In the genomic region with DNA sequence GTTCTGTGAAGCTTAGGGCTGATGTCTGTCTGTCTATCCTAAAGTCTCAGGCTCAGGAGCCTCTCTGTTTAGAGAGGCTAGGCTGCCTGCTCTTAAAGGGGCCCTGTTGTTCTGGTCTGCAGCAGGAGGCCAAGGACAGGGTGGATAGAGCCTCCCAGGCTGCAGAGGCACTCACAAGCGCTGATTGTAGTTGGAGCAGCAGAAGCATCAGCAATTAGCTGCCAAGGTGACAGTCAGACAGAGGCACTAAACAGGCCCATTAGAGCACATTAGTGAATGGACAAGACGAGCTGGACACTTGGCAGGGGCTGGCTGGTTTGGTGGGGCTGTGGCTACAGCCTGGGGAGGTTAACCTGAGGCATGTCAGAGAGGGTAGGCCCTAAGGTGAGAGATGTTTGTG, we compare ENCODE assay signal across 21 mouse cellular contexts.
A peak's percentile ranks its signal among the peaks of the same experiment; 100 is the strongest.
DNase-seq lines count a peak whose midpoint lies in the region; ATAC-seq and TF ChIP-seq lines count a peak whose summit lies in the region.
"Had no signal": no experiment of that assay in that cellular context is flagged by ENCODE, and none has a peak within 500 bp of the region (broad histone marks: within the 10 kb centered on the region; RNA-seq: fewer than 3 reads in every experiment).

No protein-coding gene starts in this region.

- no peak for TF ChIP-seq POLR2A in heart, adult 2 months (IDR thresholded peaks at IDR 0.05; ENCODE audit: insufficient read depth, low read depth, low read length)

- H3K4me1 ChIP-seq in forebrain, embryonic 12.5 days: peaks cover 37% of the 10 kb centered on the region
- no peaks in the 10 kb centered on the region for H3K4me1 ChIP-seq in forebrain, embryonic 16.5 days (replicated peaks; ENCODE audit: control insufficient read depth, insufficient read depth, low read length)
- peaks cover 24% of the 10 kb centered on the region for H3K4me1 ChIP-seq in heart, embryonic 16.5 days (ENCODE audit: control insufficient read depth, insufficient read depth, low read length)
- no peaks in the 10 kb centered on the region for H3K4me1 ChIP-seq in heart, adult 2 months (ENCODE audit: control insufficient read depth, insufficient read depth, low read length)
- H3K4me1 ChIP-seq in neural tube, embryonic 11.5 days (ENCODE audit: control insufficient read depth, insufficient read depth, low read length): no peaks in the 10 kb centered on the region; the same call in 1 of the 2 replicates
- peaks cover 13% of the 10 kb centered on the region for H3K4me1 ChIP-seq in neural tube, embryonic 15.5 days
- H3K4me1 ChIP-seq: limb, embryonic 13.5 days; stomach, embryonic 15.5 days had no signal

- no peak for DNase-seq in heart, adult 2 months
- no peak for DNase-seq in neural tube, embryonic 11.5 days (ENCODE audit: low spot score)
- no peak for DNase-seq in thymus, postnatal 14 days
- DNase-seq: cerebellum, adult 8-10 months; gastrocnemius, postnatal 10 days; kidney, adult 18-20 months; kidney, postnatal 10 days; layer of hippocampus, postnatal 36 days; thymus, adult 2 months had no signal

- no peak overlapping the region for H3K4me3 ChIP-seq in forebrain, embryonic 12.5 days (replicated peaks)
- H3K4me3 ChIP-seq in forebrain, embryonic 16.5 days (replicated peaks; ENCODE audit: low read length): no peak overlapping the region
- no peak overlapping the region for H3K4me3 ChIP-seq in heart, embryonic 16.5 days (ENCODE audit: low read length)
- H3K4me3 ChIP-seq in heart, adult 2 months: no peak overlapping the region
- H3K4me3 ChIP-seq in neural tube, embryonic 11.5 days (ENCODE audit: low read depth, low read length): no peak overlapping the region
- H3K4me3 ChIP-seq in neural tube, embryonic 15.5 days (replicated peaks): no peak overlapping the region
- H3K4me3 ChIP-seq: erythroblast, embryonic 14.5 days; hindbrain, embryonic 15.5 days; layer of hippocampus, adult 2 months; limb, embryonic 13.5 days; liver, embryonic 15.5 days; midbrain, embryonic 12.5 days; myocyte; stomach, embryonic 15.5 days had no signal

- no peak overlapping the region for H3K9ac ChIP-seq in forebrain, embryonic 12.5 days
- H3K9ac ChIP-seq in forebrain, embryonic 16.5 days (replicated peaks; ENCODE audit: low read depth, low read length): no peak overlapping the region
- H3K9ac ChIP-seq in heart, embryonic 16.5 days (ENCODE audit: low read length): peak overlapping the region; percentile 23; the same call in 1 of the 2 replicates
- H3K9ac ChIP-seq in heart, adult 2 months (ENCODE audit: low read depth, low read length): no peak overlapping the region
- H3K9ac ChIP-seq in neural tube, embryonic 11.5 days (ENCODE audit: low read length): no peak overlapping the region
- no peak overlapping the region for H3K9ac ChIP-seq in neural tube, embryonic 15.5 days (replicated peaks)
- H3K9ac ChIP-seq: hindbrain, embryonic 15.5 days; limb, embryonic 13.5 days; liver, embryonic 15.5 days; midbrain, embryonic 12.5 days; stomach, embryonic 15.5 days had no signal

- no peaks in the 10 kb centered on the region for H3K36me3 ChIP-seq in forebrain, embryonic 12.5 days (replicated peaks)
- H3K36me3 ChIP-seq in forebrain, embryonic 16.5 days (ENCODE audit: control insufficient read depth, insufficient read depth): no peaks in the 10 kb centered on the region
- no peaks in the 10 kb centered on the region for H3K36me3 ChIP-seq in heart, embryonic 16.5 days (ENCODE audit: control insufficient read depth, insufficient read depth)
- no peaks in the 10 kb centered on the region for H3K36me3 ChIP-seq in heart, adult 2 months (ENCODE audit: control insufficient read depth, insufficient read depth, low read length)
- H3K36me3 ChIP-seq in neural tube, embryonic 11.5 days (ENCODE audit: control insufficient read depth, insufficient read depth, low read length): no peaks in the 10 kb centered on the region
- H3K36me3 ChIP-seq in neural tube, embryonic 15.5 days: no peaks in the 10 kb centered on the region
- H3K36me3 ChIP-seq: hindbrain, embryonic 15.5 days; limb, embryonic 13.5 days; liver, embryonic 15.5 days; midbrain, embryonic 12.5 days; stomach, embryonic 15.5 days had no signal

- WGBS in forebrain, embryonic 12.5 days: 22% methylated on average over 2 of the region's 2 CpGs
- 26% methylated on average over 2 of the region's 2 CpGs for WGBS in forebrain, embryonic 16.5 days
- 41% methylated on average over 2 of the region's 2 CpGs for WGBS in heart, embryonic 16.5 days
- WGBS in heart, adult 2 months: 75% methylated on average over 2 of the region's 2 CpGs
- 27% methylated on average over 2 of the region's 2 CpGs for WGBS in neural tube, embryonic 11.5 days
- 23% methylated on average over 2 of the region's 2 CpGs for WGBS in neural tube, embryonic 15.5 days

- H3K27me3 ChIP-seq in forebrain, embryonic 12.5 days: no peaks in the 10 kb centered on the region
- H3K27me3 ChIP-seq in forebrain, embryonic 16.5 days (replicated peaks; ENCODE audit: control insufficient read depth, insufficient read depth, low read length): no peaks in the 10 kb centered on the region
- no peaks in the 10 kb centered on the region for H3K27me3 ChIP-seq in heart, embryonic 16.5 days (ENCODE audit: control insufficient read depth, insufficient read depth, low read length)
- H3K27me3 ChIP-seq in heart, adult 2 months (ENCODE audit: control insufficient read depth, insufficient read depth, low read length): no peaks in the 10 kb centered on the region
- no peaks in the 10 kb centered on the region for H3K27me3 ChIP-seq in neural tube, embryonic 11.5 days (ENCODE audit: control insufficient read depth, insufficient read depth, low read length)
- no peaks in the 10 kb centered on the region for H3K27me3 ChIP-seq in neural tube, embryonic 15.5 days (replicated peaks)
- H3K27me3 ChIP-seq: limb, embryonic 13.5 days; liver, embryonic 15.5 days; stomach, embryonic 15.5 days had no signal

- no peak for TF ChIP-seq CTCF in heart, adult 2 months (IDR thresholded peaks at IDR 0.05)

- 0 out of 2 replicates have a peak overlapping the region, but pooled peaks have one; percentile 9 for H3K27ac ChIP-seq in forebrain, embryonic 12.5 days
- H3K27ac ChIP-seq in forebrain, embryonic 16.5 days (ENCODE audit: low read length): no peak overlapping the region
- peak overlapping the region; percentile 14 for H3K27ac ChIP-seq in heart, embryonic 16.5 days (ENCODE audit: low read length)
- no peak overlapping the region for H3K27ac ChIP-seq in heart, adult 2 months
- 0 out of 2 replicates have a peak overlapping the region, but pooled peaks have one; percentile 20 for H3K27ac ChIP-seq in neural tube, embryonic 11.5 days (ENCODE audit: low read depth, low read length)
- H3K27ac ChIP-seq in neural tube, embryonic 15.5 days (replicated peaks): no peak overlapping the region
- H3K27ac ChIP-seq: hindbrain, embryonic 15.5 days; layer of hippocampus, adult 2 months; limb, embryonic 13.5 days; midbrain, embryonic 12.5 days; stomach, embryonic 15.5 days had no signal

- H3K79me2 ChIP-seq in heart, adult 2 months (replicated peaks; ENCODE audit: control insufficient read depth, insufficient read depth, low read length): no peaks in the 10 kb centered on the region

- intact Hi-C loops in heart, adult 2 months (cut with DNase I): no loop called here

- no peak overlapping the region for H3K4me2 ChIP-seq in forebrain, embryonic 12.5 days
- no peak overlapping the region for H3K4me2 ChIP-seq in forebrain, embryonic 16.5 days (ENCODE audit: low read length)
- H3K4me2 ChIP-seq in heart, embryonic 16.5 days (ENCODE audit: low read depth, low read length): no peak overlapping the region
- H3K4me2 ChIP-seq in neural tube, embryonic 11.5 days (ENCODE audit: low read depth): no peak overlapping the region
- H3K4me2 ChIP-seq in neural tube, embryonic 15.5 days: no peak overlapping the region
- H3K4me2 ChIP-seq: hindbrain, embryonic 15.5 days; limb, embryonic 13.5 days; liver, embryonic 15.5 days; midbrain, embryonic 12.5 days; stomach, embryonic 15.5 days had no signal

- H3K9me3 ChIP-seq in forebrain, embryonic 12.5 days: no peaks in the 10 kb centered on the region
- H3K9me3 ChIP-seq in forebrain, embryonic 16.5 days (ENCODE audit: control insufficient read depth, low read length): no peaks in the 10 kb centered on the region
- H3K9me3 ChIP-seq in heart, embryonic 16.5 days (replicated peaks; ENCODE audit: control insufficient read depth, low read length): no peaks in the 10 kb centered on the region
- H3K9me3 ChIP-seq in neural tube, embryonic 11.5 days (ENCODE audit: control insufficient read depth, low read length): no peaks in the 10 kb centered on the region
- H3K9me3 ChIP-seq in neural tube, embryonic 15.5 days (replicated peaks): no peaks in the 10 kb centered on the region
- H3K9me3 ChIP-seq: hindbrain, embryonic 15.5 days; limb, embryonic 13.5 days; liver, embryonic 15.5 days; midbrain, embryonic 12.5 days; stomach, embryonic 15.5 days had no signal

- ATAC-seq in forebrain, embryonic 12.5 days (ENCODE audit: low FRiP score): peak; percentile 51; the same call in 1 of the 2 replicates
- no peak for ATAC-seq in forebrain, embryonic 16.5 days
- ATAC-seq in heart, embryonic 16.5 days (replicated peaks; ENCODE audit: extremely low read depth, insufficient read depth, low FRiP score): no peak
- no peak for ATAC-seq in neural tube, embryonic 11.5 days (ENCODE audit: insufficient read depth, low FRiP score, low TSS enrichment)
- no peak for ATAC-seq in neural tube, embryonic 15.5 days (ENCODE audit: low FRiP score)

- TF ChIP-seq EP300 in heart, adult 2 months (IDR thresholded peaks at IDR 0.05; ENCODE audit: insufficient read depth, low read depth, low read length): no peak

Comparison
In these comparisons a context has a peak if more than half of its experiments do, and no peak if none do; other contexts are left out.
1. H3K27ac ChIP-seq: peak in forebrain, embryonic 12.5 days (single experiment), heart, embryonic 16.5 days (single experiment) and neural tube, embryonic 11.5 days (single experiment); none in forebrain, embryonic 16.5 days (single experiment), heart, adult 2 months (single experiment) and neural tube, embryonic 15.5 days (single experiment).